25 mouse cellular contexts compared by ENCODE assay signal in genomic region chr1:55507061-55507460, GRCm38 (mm10).
DNase-seq lines count a peak whose midpoint lies in the region; ATAC-seq and TF ChIP-seq lines count a peak whose summit lies in the region.
"Had no signal": no experiment of that assay in that cellular context is flagged by ENCODE, and none has a peak within 500 bp of the region (broad histone marks: within the 10 kb centered on the region; RNA-seq: fewer than 3 reads in every experiment).

No protein-coding gene starts in this region.

- no peaks in the 10 kb centered on the region for H3K36me3 ChIP-seq in embryonic facial prominence, embryonic 11.5 days (replicated peaks; ENCODE audit: control insufficient read depth, insufficient read depth, low read depth, low read length)
- no peaks in the 10 kb centered on the region for H3K36me3 ChIP-seq in embryonic facial prominence, embryonic 10.5 days (replicated peaks)
- H3K36me3 ChIP-seq in kidney, embryonic 14.5 days (ENCODE audit: control insufficient read depth, insufficient read depth, low read length), result no peaks in the 10 kb centered on the region
- H3K36me3 ChIP-seq: embryonic facial prominence, embryonic 12.5 days; forebrain, embryonic 12.5 days; G1E had no signal

- no peak for TF ChIP-seq POLR2A in bone marrow macrophage, adult 2 months (IDR thresholded peaks at IDR 0.05; ENCODE audit: borderline replicate concordance, low read depth, low read length)

- no peak overlapping the region for H3K4me2 ChIP-seq in embryonic facial prominence, embryonic 11.5 days (ENCODE audit: low read depth, low read length)
- no peak overlapping the region for H3K4me2 ChIP-seq in kidney, embryonic 14.5 days (replicated peaks; ENCODE audit: low read depth, low read length)
- H3K4me2 ChIP-seq: embryonic facial prominence, embryonic 12.5 days; forebrain, embryonic 12.5 days; hindbrain, embryonic 14.5 days; liver, embryonic 11.5 days had no signal

- no peak overlapping the region for H3K27ac ChIP-seq in embryonic facial prominence, embryonic 11.5 days (replicated peaks; ENCODE audit: low read depth, low read length)
- H3K27ac ChIP-seq in embryonic facial prominence, embryonic 10.5 days (replicated peaks), result no peak overlapping the region
- peak overlapping the region; percentile 47 for H3K27ac ChIP-seq in bone marrow macrophage, adult 2 months (ENCODE audit: insufficient read depth, low read depth, low read length)
- H3K27ac ChIP-seq in kidney, embryonic 14.5 days (ENCODE audit: low read depth, low read length), result no peak overlapping the region
- H3K27ac ChIP-seq: embryonic facial prominence, embryonic 12.5 days; forebrain, embryonic 12.5 days; hindbrain, embryonic 14.5 days had no signal

- no peak overlapping the region for H3K4me3 ChIP-seq in embryonic facial prominence, embryonic 11.5 days (ENCODE audit: low read depth, low read length)
- no peak overlapping the region for H3K4me3 ChIP-seq in embryonic facial prominence, embryonic 10.5 days
- no peak overlapping the region for H3K4me3 ChIP-seq in bone marrow macrophage, adult 2 months (ENCODE audit: insufficient read depth, low read length)
- no peak overlapping the region for H3K4me3 ChIP-seq in kidney, embryonic 14.5 days (ENCODE audit: low read length)
- H3K4me3 ChIP-seq: embryonic facial prominence, embryonic 12.5 days; erythroblast, embryonic 14.5 days; forebrain, embryonic 12.5 days had no signal

- ATAC-seq in embryonic facial prominence, embryonic 11.5 days (replicated peaks; ENCODE audit: insufficient number of reproducible peaks, low FRiP score, low TSS enrichment, low read depth), result no peak
- peak; percentile 74 for ATAC-seq in megakaryocyte, adult 5-6 weeks (ENCODE audit: poor library complexity, severe bottlenecking)
- no peak for ATAC-seq in kidney, embryonic 14.5 days (ENCODE audit: low FRiP score, low TSS enrichment)
- ATAC-seq: inflammation-experienced regulatory T-cells, adult 6 months; midbrain, embryonic 16.5 days had no signal

- H3K4me1 ChIP-seq in embryonic facial prominence, embryonic 11.5 days (ENCODE audit: control insufficient read depth, insufficient read depth, low read length), result no peaks in the 10 kb centered on the region
- no peaks in the 10 kb centered on the region for H3K4me1 ChIP-seq in embryonic facial prominence, embryonic 10.5 days
- H3K4me1 ChIP-seq in bone marrow macrophage, adult 2 months (ENCODE audit: control insufficient read depth, insufficient read depth, low read length), result peaks cover 16% of the 10 kb centered on the region
- no peaks in the 10 kb centered on the region for H3K4me1 ChIP-seq in kidney, embryonic 14.5 days (ENCODE audit: control insufficient read depth, insufficient read depth, low read length)
- H3K4me1 ChIP-seq: embryonic facial prominence, embryonic 12.5 days; forebrain, embryonic 12.5 days had no signal

- H3K27me3 ChIP-seq in embryonic facial prominence, embryonic 11.5 days (ENCODE audit: control insufficient read depth, insufficient read depth, low read length), result no peaks in the 10 kb centered on the region
- H3K27me3 ChIP-seq in embryonic facial prominence, embryonic 10.5 days (replicated peaks; ENCODE audit: low read depth, poor library complexity, severe bottlenecking), result no peaks in the 10 kb centered on the region
- H3K27me3 ChIP-seq in kidney, embryonic 14.5 days (ENCODE audit: control insufficient read depth, insufficient read depth, low read length), result no peaks in the 10 kb centered on the region
- H3K27me3 ChIP-seq: embryonic facial prominence, embryonic 12.5 days; forebrain, embryonic 12.5 days had no signal

- peak; percentile 20 for DNase-seq in embryonic facial prominence, embryonic 11.5 days (ENCODE audit: low spot score)
- no peak for DNase-seq in embryonic facial prominence, embryonic 10.5 days (ENCODE audit: low spot score)
- DNase-seq in 416B (ENCODE audit: low read depth), result peak; percentile 33
- no peak for DNase-seq in adrenal gland, adult (ENCODE audit: inconsistent age in 2 of 2, low spot score in 1 of 2)
- DNase-seq in thymus, postnatal 0 days (ENCODE audit: low spot score), result no peak
- DNase-seq: adrenal gland, postnatal 14 days; cerebellum, adult 8-10 months; gastrocnemius, postnatal 10 days; kidney, adult 8-10 months; kidney, postnatal 14 days; layer of hippocampus, postnatal 36 days; lung, adult 18-20 months; lung, postnatal 14 days; thymus, adult 18-20 months had no signal

- WGBS in embryonic facial prominence, embryonic 11.5 days, result 77% methylated on average over 6 of the region's 6 CpGs
- WGBS in embryonic facial prominence, embryonic 10.5 days, result 84% methylated on average over 6 of the region's 6 CpGs
- 85% methylated on average over 6 of the region's 6 CpGs for WGBS in kidney, embryonic 14.5 days

- H3K9ac ChIP-seq in embryonic facial prominence, embryonic 11.5 days (replicated peaks; ENCODE audit: low read length), result no peak overlapping the region
- no peak overlapping the region for H3K9ac ChIP-seq in kidney, embryonic 14.5 days (ENCODE audit: low read depth, low read length)
- H3K9ac ChIP-seq: embryonic facial prominence, embryonic 12.5 days; forebrain, embryonic 12.5 days; hindbrain, embryonic 14.5 days had no signal

- TF ChIP-seq CTCF in bone marrow macrophage, adult 2 months (IDR thresholded peaks at IDR 0.05; ENCODE audit: low read depth, low read length), result no peak

- no peaks in the 10 kb centered on the region for H3K9me3 ChIP-seq in embryonic facial prominence, embryonic 11.5 days (replicated peaks; ENCODE audit: control insufficient read depth, low read length)
- no peaks in the 10 kb centered on the region for H3K9me3 ChIP-seq in embryonic facial prominence, embryonic 10.5 days
- no peaks in the 10 kb centered on the region for H3K9me3 ChIP-seq in kidney, embryonic 14.5 days (ENCODE audit: control insufficient read depth, low read length)
- H3K9me3 ChIP-seq: embryonic facial prominence, embryonic 12.5 days; forebrain, embryonic 12.5 days; G1E had no signal

Comparison
In these comparisons a context has a peak if more than half of its experiments do, and no peak if none do; other contexts are left out.
1. DNase-seq: peak in embryonic facial prominence, embryonic 11.5 days (single experiment) and 416B (single experiment); none in embryonic facial prominence, embryonic 10.5 days (single experiment), adrenal gland, adult (0 of 2) and thymus, postnatal 0 days (single experiment).